Mouse (Mus musculus): ENCODE data around the gene Rgs6.

DNA sequence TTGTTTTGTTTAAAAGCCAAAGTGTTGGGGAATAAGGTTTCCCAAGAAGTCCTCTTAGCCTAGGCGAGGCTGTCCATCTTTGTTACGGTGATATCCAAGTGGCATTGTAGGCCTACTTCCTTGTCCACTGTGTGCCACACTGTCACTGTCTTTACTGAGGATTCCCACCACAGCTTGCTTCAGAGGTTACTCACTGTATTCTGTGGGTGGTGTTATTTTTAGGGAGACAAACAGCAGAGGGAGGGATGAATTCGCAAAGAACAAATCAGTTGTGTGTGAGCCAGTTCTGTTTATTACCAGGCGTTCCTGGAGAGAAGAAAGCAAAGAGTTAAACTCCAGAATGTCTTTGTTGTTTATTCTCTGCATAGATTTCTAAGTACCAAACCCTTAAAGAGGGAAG lies 537.2 kb downstream of the Rgs6 start:
- TF ChIP-seq EP300 (IDR thresholded peaks at IDR 0.05; ENCODE audit: low read depth) (no peak), CTCF (IDR thresholded peaks at IDR 0.05; ENCODE audit: low read depth) (no peak)

All from liver, embryonic 14.5 days (tissue).